Mouse (Mus musculus): ENCODE data around the gene Mcoln3. TPM values are rescaled to one million over a fixed set of nuclear protein-coding genes. Genes with fewer than 3 reads are reported as not detected.

The Mcoln3 gene
- total and polyA plus RNA-seq, 3 experiments, result 5.2 to 11.3 (median 5.3) TPM

- H3K36me3 ChIP-seq (replicated peaks in 1 of 2; ENCODE audit: control insufficient read depth in 1 of 2, insufficient read depth in 1 of 2, low read length in 1 of 2), result peaks cover 21 to 52% of the 10 kb centered on the region in 2 experiments
- H3K4me2 ChIP-seq (ENCODE audit: insufficient read depth, low read depth, poor library complexity, severe bottlenecking), result peak overlapping the region; percentile 84
- DNase-seq (ENCODE audit: extremely low read depth), result peak; percentile 47
- peaks cover 8% of the 10 kb centered on the region for H3K9me3 ChIP-seq (replicated peaks; ENCODE audit: low read length)
- no peaks in the 10 kb centered on the region for H3K27me3 ChIP-seq (replicated peaks)
- dilution Hi-C loops (cut with MboI; ENCODE audit: extremely low pct_ligation_motif_present, extremely low pct_unique_long_range_greater_than_20kb, low sequenced_read_pairs) (no loop called here), in situ Hi-C loops (cut with MboI; ENCODE audit: low pct_ligation_motif_present, low pct_unique_long_range_greater_than_20kb, low sequenced_read_pairs) (no loop called here)
- TF ChIP-seq CTCF (conservative IDR thresholded peaks at IDR 0.05 in 1 of 2, IDR thresholded peaks at IDR 0.05 in 1 of 2; ENCODE audit: low read depth in 2 of 2, low read length in 2 of 2) (peak in 1 of 2 experiments; percentile 38; a peak in 2 of 4 replicates), PAX5 (IDR thresholded peaks at IDR 0.05; ENCODE audit: low read length) (no peak), BHLHE40 (IDR thresholded peaks at IDR 0.05; ENCODE audit: low read depth, low read length) (0 out of 2 replicates have a peak, but pooled peaks have one; percentile 4), POLR2A (IDR thresholded peaks at IDR 0.05; ENCODE audit: low read depth, low read length) (peak; percentile 44; the same call in 1 of the 2 replicates)
- no peak overlapping the region for H3K27ac ChIP-seq (ENCODE audit: insufficient read depth, low read depth)
- peaks cover 17 to 53% of the 10 kb centered on the region in 2 experiments for H3K4me1 ChIP-seq (ENCODE audit: control insufficient read depth in 1 of 2, insufficient read depth in 2 of 2)
- H3K4me3 ChIP-seq (replicated peaks in 1 of 3; ENCODE audit: low read depth in 2 of 3, low read length in 2 of 3, poor library complexity in 1 of 3), result no peak overlapping the region
- H3K9ac ChIP-seq (ENCODE audit: insufficient read depth, low read depth), result peak overlapping the region; percentile 42; the same call in 1 of the 2 replicates
- H3K79me2 ChIP-seq (replicated peaks; ENCODE audit: control insufficient read depth, extremely low read depth, insufficient read depth, poor library complexity, severe bottlenecking), result peaks cover 35% of the 10 kb centered on the region
Measured at GRCm38 (mm10) chr3:146159360-146159759, 42.1 kb downstream of the Mcoln3 start.

DNA sequence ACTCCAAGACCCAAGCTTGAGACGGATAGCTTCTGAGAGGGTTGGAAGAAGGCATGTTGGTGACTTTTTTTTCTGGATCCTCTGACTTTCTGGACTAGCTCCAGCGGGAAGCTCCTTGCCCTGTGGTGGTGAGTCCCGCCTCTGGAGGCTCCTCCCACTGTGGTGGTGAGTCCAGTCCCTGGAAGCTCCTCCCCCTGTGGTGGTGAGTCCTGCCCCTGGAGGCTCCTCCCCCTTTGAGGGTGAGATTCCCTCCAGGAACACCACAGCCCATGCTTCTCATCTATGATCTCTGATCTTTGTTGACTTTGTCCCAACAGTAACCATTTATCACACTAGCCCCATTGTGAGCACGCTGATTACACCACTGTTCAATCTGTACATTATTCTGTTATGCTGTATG, 44.9 kb downstream of the Mcoln3 start:
- Histone ChIP-seq H3K27me3 (replicated peaks) (no peaks in the 10 kb centered on the region), H3K36me3 (replicated peaks in 1 of 2; ENCODE audit: control insufficient read depth in 1 of 2, insufficient read depth in 1 of 2, low read length in 1 of 2) (peaks cover 43 to 79% of the 10 kb centered on the region in 2 experiments), H3K4me1 (ENCODE audit: control insufficient read depth in 1 of 2, insufficient read depth in 2 of 2) (peaks cover 11 to 36% of the 10 kb centered on the region in 2 experiments), H3K79me2 (replicated peaks; ENCODE audit: control insufficient read depth, extremely low read depth, insufficient read depth, poor library complexity, severe bottlenecking) (peaks cover 23% of the 10 kb centered on the region), H3K9me3 (replicated peaks; ENCODE audit: low read length) (peaks cover 13% of the 10 kb centered on the region), H3K9ac (ENCODE audit: insufficient read depth, low read depth) (no peak overlapping the region), H3K27ac (ENCODE audit: insufficient read depth, low read depth) (no peak overlapping the region), H3K4me3 (replicated peaks in 1 of 3; ENCODE audit: low read depth in 2 of 3, low read length in 2 of 3, poor library complexity in 1 of 3) (no peak overlapping the region), H3K4me2 (ENCODE audit: insufficient read depth, low read depth, poor library complexity, severe bottlenecking) (no peak overlapping the region)
- TF ChIP-seq TCF12 (IDR thresholded peaks at IDR 0.05; ENCODE audit: low read depth, low read length), result no peak
- no peak for TF ChIP-seq ETS1 (conservative IDR thresholded peaks at IDR 0.05; ENCODE audit: low read depth, low read length)
- TF ChIP-seq POLR2AphosphoS2 (IDR thresholded peaks at IDR 0.05; ENCODE audit: low read depth, low read length), result 0 out of 2 replicates have a peak, but pooled peaks have one; percentile 4
- no peak for TF ChIP-seq MYC (IDR thresholded peaks at IDR 0.05; ENCODE audit: low read depth, low read length)
- TF ChIP-seq UBTF (IDR thresholded peaks at IDR 0.05; ENCODE audit: low read depth, low read length), result no peak
- no peak for TF ChIP-seq ZNF384 (IDR thresholded peaks at IDR 0.05; ENCODE audit: low read depth, low read length)
- dilution Hi-C loops (cut with MboI; ENCODE audit: extremely low pct_ligation_motif_present, extremely low pct_unique_long_range_greater_than_20kb, low sequenced_read_pairs) (no loop called here), in situ Hi-C loops (cut with MboI; ENCODE audit: low pct_ligation_motif_present, low pct_unique_long_range_greater_than_20kb, low sequenced_read_pairs) (no loop called here)
- DNase-seq (ENCODE audit: extremely low read depth), result no peak

DNA sequence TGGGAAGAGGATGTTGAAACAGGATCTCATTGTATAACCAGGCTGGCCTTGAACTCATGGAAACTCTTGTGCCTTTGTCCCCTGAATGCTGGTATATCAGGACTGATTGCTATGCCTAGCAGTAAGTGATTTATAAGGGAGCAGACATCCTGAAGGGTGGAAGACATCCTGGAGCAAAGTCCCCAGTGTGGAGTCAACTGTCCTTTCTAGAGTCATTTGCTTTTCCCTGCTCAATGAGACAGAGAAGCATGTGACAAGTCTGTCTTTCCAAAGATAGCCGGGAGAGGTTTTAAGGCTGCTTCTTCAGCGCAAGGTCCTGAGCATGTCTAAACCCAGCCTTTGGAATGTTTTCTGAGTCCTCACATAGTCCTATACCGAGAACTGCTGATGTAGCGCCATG, 52.1 kb downstream of the Mcoln3 start:
- in situ Hi-C loops (cut with MboI; ENCODE audit: low pct_ligation_motif_present, low pct_unique_long_range_greater_than_20kb, low sequenced_read_pairs) (no loop called here), dilution Hi-C loops (cut with MboI; ENCODE audit: extremely low pct_ligation_motif_present, extremely low pct_unique_long_range_greater_than_20kb, low sequenced_read_pairs) (no loop called here)
- Histone ChIP-seq H3K9ac (ENCODE audit: insufficient read depth, low read depth) (no peak overlapping the region), H3K4me1 (ENCODE audit: control insufficient read depth in 1 of 2, insufficient read depth in 2 of 2) (peaks cover 0 to 23% of the 10 kb centered on the region in 2 experiments; a peak in 2 of 4 replicates), H3K36me3 (replicated peaks in 1 of 2; ENCODE audit: control insufficient read depth in 1 of 2, insufficient read depth in 1 of 2, low read length in 1 of 2) (peaks cover 72 to 97% of the 10 kb centered on the region in 2 experiments), H3K4me3 (replicated peaks in 1 of 3; ENCODE audit: low read depth in 2 of 3, low read length in 2 of 3, poor library complexity in 1 of 3) (no peak overlapping the region), H3K4me2 (ENCODE audit: insufficient read depth, low read depth, poor library complexity, severe bottlenecking) (no peak overlapping the region), H3K9me3 (replicated peaks; ENCODE audit: low read length) (peaks cover 7% of the 10 kb centered on the region), H3K79me2 (replicated peaks; ENCODE audit: control insufficient read depth, extremely low read depth, insufficient read depth, poor library complexity, severe bottlenecking) (no peaks in the 10 kb centered on the region), H3K27me3 (replicated peaks) (no peaks in the 10 kb centered on the region), H3K27ac (ENCODE audit: insufficient read depth, low read depth) (no peak overlapping the region)
- DNase-seq (ENCODE audit: extremely low read depth), result no peak
- TF ChIP-seq RCOR1 (conservative IDR thresholded peaks at IDR 0.05; ENCODE audit: low read depth, low read length) (no peak), KAT2A (IDR thresholded peaks at IDR 0.05; ENCODE audit: insufficient replicate concordance, low read length) (no peak), HCFC1 (IDR thresholded peaks at IDR 0.05; ENCODE audit: low read depth, low read length) (no peak), MYC (IDR thresholded peaks at IDR 0.05; ENCODE audit: low read depth, low read length) (no peak), ETS1 (conservative IDR thresholded peaks at IDR 0.05; ENCODE audit: low read depth, low read length) (no peak), RAD21 (IDR thresholded peaks at IDR 0.05; ENCODE audit: low read depth, low read length) (no peak), SIN3A (IDR thresholded peaks at IDR 0.05; ENCODE audit: low read length) (no peak), USF2 (conservative IDR thresholded peaks at IDR 0.05; ENCODE audit: low read depth, low read length) (no peak), CTCF (conservative IDR thresholded peaks at IDR 0.05 in 1 of 2, IDR thresholded peaks at IDR 0.05 in 1 of 2; ENCODE audit: low read depth in 2 of 2, low read length in 2 of 2) (no peak), E2F4 (IDR thresholded peaks at IDR 0.05; ENCODE audit: insufficient replicate concordance, low read depth, low read length) (no peak), JUN (IDR thresholded peaks at IDR 0.05; ENCODE audit: insufficient read depth, low read depth, low read length) (no peak), PAX5 (IDR thresholded peaks at IDR 0.05; ENCODE audit: low read length) (no peak), MXI1 (IDR thresholded peaks at IDR 0.05; ENCODE audit: low read depth, low read length) (no peak), BHLHE40 (IDR thresholded peaks at IDR 0.05; ENCODE audit: low read depth, low read length) (no peak), ZMIZ1 (IDR thresholded peaks at IDR 0.05; ENCODE audit: low read depth, low read length) (no peak), IRF4 (IDR thresholded peaks at IDR 0.05; ENCODE audit: low read depth, low read length) (no peak), USF1 (IDR thresholded peaks at IDR 0.05; ENCODE audit: low read depth, low read length) (no peak), NRF1 (IDR thresholded peaks at IDR 0.05; ENCODE audit: low read depth, low read length) (no peak), SMC3 (IDR thresholded peaks at IDR 0.05; ENCODE audit: low read depth, low read length) (no peak), POLR2A (IDR thresholded peaks at IDR 0.05; ENCODE audit: low read depth, low read length) (no peak)
